Mouse (Mus musculus) forebrain, embryonic 15.5 days (tissue): ENCODE measurements around the gene Nmnat2. TPM values are rescaled to one million over a fixed set of nuclear protein-coding genes. Genes with fewer than 3 reads are reported as not detected.
A peak's percentile ranks its signal among the peaks of the same experiment; 100 is the strongest.

Experiments used
- ATAC-seq: fragments of 200-750 bp; cut with Nextera tagmentation; replicated peaks from 2 replicates; pipeline ENCODE4 v1.8.0; 2017; ENCODE audit warnings: mild to moderate bottlenecking, moderate TSS enrichment, moderate library complexity
- H3K27ac ChIP-seq: fragments of 300-500 bp; sonication (generic); replicated peaks from 2 replicates; pipeline ENCODE4 v1.5.1; 2015; ENCODE audit warnings: mild to moderate bottlenecking, inconsistent platforms
- H3K27me3 ChIP-seq: fragments of 300-500 bp; sonication (generic); 2 replicates; pipeline ENCODE4 v1.6.1; 2015; ENCODE audit warnings: inconsistent platforms
- H3K36me3 ChIP-seq: fragments of 300-500 bp; sonication (generic); 2 replicates; pipeline ENCODE4 v1.6.1; 2015; ENCODE audit warnings: mild to moderate bottlenecking, inconsistent platforms
- H3K4me1 ChIP-seq: fragments of 300-500 bp; sonication (generic); 2 replicates; pipeline ENCODE4 v1.6.1; 2015; ENCODE audit warnings: inconsistent platforms
- H3K4me2 ChIP-seq: fragments of 300-500 bp; sonication (generic); replicated peaks from 2 replicates; pipeline ENCODE4 v1.6.1; 2015; ENCODE audit warnings: mild to moderate bottlenecking, inconsistent platforms
- H3K4me3 ChIP-seq: fragments of 300-500 bp; sonication (generic); 2 replicates; pipeline ENCODE4 v1.5.1; 2015; ENCODE audit warnings: mild to moderate bottlenecking, inconsistent platforms
- H3K9ac ChIP-seq: fragments of 300-500 bp; sonication (generic); replicated peaks from 2 replicates; pipeline ENCODE4 v1.6.1; 2015; ENCODE audit warnings: mild to moderate bottlenecking, inconsistent platforms
- H3K9me3 ChIP-seq: fragments of 300-500 bp; sonication (generic); 2 replicates; pipeline ENCODE4 v1.6.1; 2016; ENCODE audit warnings: inconsistent platforms
- WGBS: fragments of 180-500 bp; shearing (Covaris S2); methylation state at CpG from one replicate; pipeline ENCODE4 v1.1.7; 2015; ENCODE audit warnings: mixed read lengths; 5-methylcytosine and 5-hydroxymethylcytosine counted together
- polyA plus RNA-seq: library from polyadenylated mRNA; unstranded; fragments of >200 nt; fragmentation: Nextera tagmentation; extraction: Ambion mirVana; gene quantifications from 2 replicates; pipeline ENCODE4 v1.2.1, GENCODE M21; 2015

The Nmnat2 gene
- polyA plus RNA-seq, 1 experiment from 2014 or later: 69.5 TPM

GRCm38 (mm10) chr1:153124502-153124901, 169.7 kb downstream of the Nmnat2 start:
- Histone ChIP-seq H3K27me3 (no peaks in the 10 kb centered on the region), H3K36me3 (no peaks in the 10 kb centered on the region), H3K4me2 (no peak overlapping the region), H3K4me1 (no peaks in the 10 kb centered on the region), H3K27ac (no peak overlapping the region), H3K9ac (no peak overlapping the region), H3K4me3 (no peak overlapping the region), H3K9me3 (no peaks in the 10 kb centered on the region)
- WGBS: 89% methylated on average over 5 of the region's 5 CpGs
- ATAC-seq: no peak

- Histone ChIP-seq H3K27ac (no peak overlapping the region), H3K27me3 (no peaks in the 10 kb centered on the region), H3K4me2 (no peak overlapping the region), H3K4me3 (no peak overlapping the region), H3K9ac (no peak overlapping the region), H3K4me1 (no peaks in the 10 kb centered on the region), H3K36me3 (no peaks in the 10 kb centered on the region), H3K9me3 (no peaks in the 10 kb centered on the region)
- ATAC-seq: no peak
- 82% methylated on average over 8 of the region's 8 CpGs for WGBS
These were observed 170.8 kb downstream of the Nmnat2 start for GRCm38 (mm10) chr1:153125287-153126275.

- Histone ChIP-seq H3K4me2 (no peak overlapping the region), H3K27me3 (no peaks in the 10 kb centered on the region), H3K9ac (no peak overlapping the region), H3K4me1 (no peaks in the 10 kb centered on the region), H3K4me3 (no peak overlapping the region), H3K27ac (no peak overlapping the region), H3K9me3 (no peaks in the 10 kb centered on the region), H3K36me3 (no peaks in the 10 kb centered on the region)
- no peak for ATAC-seq
- WGBS: 90% methylated on average over 15 of the region's 15 CpGs
These were observed 171.9 kb downstream of the Nmnat2 start for GRCm38 (mm10) chr1:153126491-153127381.

- Histone ChIP-seq H3K27me3 (no peaks in the 10 kb centered on the region), H3K4me1 (no peaks in the 10 kb centered on the region), H3K27ac (no peak overlapping the region), H3K36me3 (no peaks in the 10 kb centered on the region), H3K9ac (no peak overlapping the region), H3K4me3 (no peak overlapping the region), H3K4me2 (no peak overlapping the region), H3K9me3 (no peaks in the 10 kb centered on the region)
- no peak for ATAC-seq
- WGBS: 90% methylated on average over 4 of the region's 4 CpGs
These were observed 172.8 kb downstream of the Nmnat2 start for GRCm38 (mm10) chr1:153127622-153128021.

- Histone ChIP-seq H3K36me3 (no peaks in the 10 kb centered on the region), H3K9me3 (no peaks in the 10 kb centered on the region), H3K27ac (no peak overlapping the region), H3K27me3 (no peaks in the 10 kb centered on the region), H3K4me3 (no peak overlapping the region), H3K4me1 (no peaks in the 10 kb centered on the region), H3K9ac (no peak overlapping the region), H3K4me2 (no peak overlapping the region)
- ATAC-seq: no peak
- WGBS: 81% methylated on average over 8 of the region's 8 CpGs
These were observed 174.0 kb downstream of the Nmnat2 start for GRCm38 (mm10) chr1:153128780-153129179.

GRCm38 (mm10) chr1:153129992-153130713, 175.4 kb downstream of the Nmnat2 start:
- no peaks in the 10 kb centered on the region for H3K9me3 ChIP-seq
- H3K27ac ChIP-seq: no peak overlapping the region
- WGBS: 87% methylated on average over 11 of the region's 11 CpGs
- peaks cover 4% of the 10 kb centered on the region; the same call in 1 of the 2 replicates for H3K4me1 ChIP-seq
- ATAC-seq: no peak
- no peak overlapping the region for H3K4me3 ChIP-seq
- H3K4me2 ChIP-seq: no peak overlapping the region
- H3K27me3 ChIP-seq: no peaks in the 10 kb centered on the region
- H3K9ac ChIP-seq: no peak overlapping the region
- H3K36me3 ChIP-seq: no peaks in the 10 kb centered on the region

GRCm38 (mm10) chr1:153133865-153134781, 179.3 kb downstream of the Nmnat2 start:
- Histone ChIP-seq H3K4me3 (no peak overlapping the region), H3K27me3 (no peaks in the 10 kb centered on the region), H3K4me2 (no peak overlapping the region), H3K27ac (0 out of 2 replicates have a peak overlapping the region, but pooled peaks have one; percentile 2), H3K36me3 (no peaks in the 10 kb centered on the region), H3K4me1 (peaks cover 9% of the 10 kb centered on the region; the same call in 1 of the 2 replicates), H3K9me3 (no peaks in the 10 kb centered on the region), H3K9ac (no peak overlapping the region)
- 16% methylated on average over 9 of the region's 9 CpGs for WGBS
- no peak for ATAC-seq

- H3K4me1 ChIP-seq: peaks cover 9% of the 10 kb centered on the region; the same call in 1 of the 2 replicates
- 91% methylated on average over 13 of the region's 13 CpGs for WGBS
- ATAC-seq: no peak
- no peaks in the 10 kb centered on the region for H3K9me3 ChIP-seq
- no peaks in the 10 kb centered on the region for H3K27me3 ChIP-seq
- no peak overlapping the region for H3K4me3 ChIP-seq
- no peak overlapping the region for H3K9ac ChIP-seq
- H3K4me2 ChIP-seq: no peak overlapping the region
- no peak overlapping the region for H3K27ac ChIP-seq
- H3K36me3 ChIP-seq: no peaks in the 10 kb centered on the region
These were observed 181.9 kb downstream of the Nmnat2 start for GRCm38 (mm10) chr1:153136647-153137046.

GRCm38 (mm10) chr1:153138486-153138885, 183.7 kb downstream of the Nmnat2 start:
- Histone ChIP-seq H3K27me3 (no peaks in the 10 kb centered on the region), H3K4me2 (no peak overlapping the region), H3K27ac (no peak overlapping the region), H3K4me1 (peaks cover 9% of the 10 kb centered on the region; the same call in 1 of the 2 replicates), H3K9ac (no peak overlapping the region), H3K9me3 (no peaks in the 10 kb centered on the region), H3K36me3 (no peaks in the 10 kb centered on the region), H3K4me3 (no peak overlapping the region)
- 66% methylated on average over 5 of the region's 5 CpGs for WGBS
- ATAC-seq: peak; percentile 83

- Histone ChIP-seq H3K9ac (no peak overlapping the region), H3K4me1 (peaks cover 6% of the 10 kb centered on the region; the same call in 1 of the 2 replicates), H3K4me3 (no peak overlapping the region), H3K4me2 (no peak overlapping the region), H3K9me3 (no peaks in the 10 kb centered on the region), H3K27me3 (no peaks in the 10 kb centered on the region), H3K36me3 (no peaks in the 10 kb centered on the region), H3K27ac (no peak overlapping the region)
- WGBS: 87% methylated on average over 7 of the region's 7 CpGs
- no peak for ATAC-seq
These were observed 184.8 kb downstream of the Nmnat2 start for GRCm38 (mm10) chr1:153139635-153140034.

GRCm38 (mm10) chr1:153140265-153140664, 185.5 kb downstream of the Nmnat2 start:
- Histone ChIP-seq H3K9ac (no peak overlapping the region), H3K4me3 (no peak overlapping the region), H3K27ac (no peak overlapping the region), H3K4me1 (0 out of 2 replicates have a peak, but pooled peaks cover 4% of the 10 kb centered on the region), H3K36me3 (no peaks in the 10 kb centered on the region), H3K4me2 (no peak overlapping the region), H3K9me3 (no peaks in the 10 kb centered on the region), H3K27me3 (no peaks in the 10 kb centered on the region)
- WGBS: 80% methylated on average over 11 of the region's 11 CpGs
- ATAC-seq: no peak
